Mouse (Mus musculus): ENCODE measurements at regions not wholly inside any gene's neighbourhood (a gene's known extent, or its start where the extent isn't known, plus 50 kb on each side); places are given as distances from the start of the nearest gene placed in this dataset.

GRCm38 (mm10) chr12:26060378-26060777, 354.7 kb downstream of the Rnf144a start:
- TF ChIP-seq CTCF (IDR thresholded peaks at IDR 0.05; ENCODE audit: low read depth) (no peak), EP300 (optimal IDR thresholded peaks at IDR 0.05) (no peak)

Data from stomach, postnatal 0 days (tissue).